In genomic region chr14:22055630-22056029, GRCm38 (mm10) we compare ENCODE assay signal across 10 mouse cellular contexts. TPM values are rescaled to one million over a fixed set of nuclear protein-coding genes. Genes with fewer than 3 reads are reported as not detected.
A peak's percentile ranks its signal among the peaks of the same experiment; 100 is the strongest.
DNase-seq lines count a peak whose midpoint lies in the region; ATAC-seq and TF ChIP-seq lines count a peak whose summit lies in the region.
"Had no signal": no experiment of that assay in that cellular context is flagged by ENCODE, and none has a peak within 500 bp of the region (broad histone marks: within the 10 kb centered on the region; RNA-seq: fewer than 3 reads in every experiment).

No protein-coding gene starts in this region.

- no peaks in the 10 kb centered on the region for H3K4me1 ChIP-seq in kidney, adult 2 months (ENCODE audit: control insufficient read depth, insufficient read depth, low read length)
- peaks cover 16% of the 10 kb centered on the region for H3K4me1 ChIP-seq in liver, embryonic 15.5 days (replicated peaks)
- peaks cover 5% of the 10 kb centered on the region for H3K4me1 ChIP-seq in forebrain, embryonic 15.5 days

- H3K36me3 ChIP-seq in kidney, adult 2 months (ENCODE audit: control insufficient read depth, insufficient read depth, low read length): no peaks in the 10 kb centered on the region
- H3K36me3 ChIP-seq in liver, embryonic 15.5 days (replicated peaks): no peaks in the 10 kb centered on the region
- no peaks in the 10 kb centered on the region for H3K36me3 ChIP-seq in forebrain, embryonic 15.5 days

- H3K27me3 ChIP-seq in kidney, adult 2 months (replicated peaks; ENCODE audit: control insufficient read depth, insufficient read depth, low read length): no peaks in the 10 kb centered on the region
- H3K27me3 ChIP-seq in liver, embryonic 15.5 days: no peaks in the 10 kb centered on the region
- H3K27me3 ChIP-seq in forebrain, embryonic 15.5 days: 0 out of 2 replicates have a peak, but pooled peaks cover 6% of the 10 kb centered on the region
- H3K27me3 ChIP-seq: CH12.LX had no signal

- H3K9me3 ChIP-seq in liver, embryonic 15.5 days (replicated peaks): no peaks in the 10 kb centered on the region
- H3K9me3 ChIP-seq in forebrain, embryonic 15.5 days: no peaks in the 10 kb centered on the region

- TF ChIP-seq POLR2A in kidney, adult 2 months (IDR thresholded peaks at IDR 0.05; ENCODE audit: low read depth, low read length): no peak

- peak; percentile 6 for DNase-seq in ovary, adult 18-20 months (ENCODE audit: low spot score)
- no peak for DNase-seq in ovary, postnatal 36 days (ENCODE audit: low spot score)
- DNase-seq in kidney, adult 2 months: peak; percentile 48
- no peak for DNase-seq in adrenal gland, adult (ENCODE audit: inconsistent age in 2 of 2, low spot score in 1 of 2)
- DNase-seq: cerebellum, postnatal 10 days had no signal

- 56% methylated on average over 8 of the region's 8 CpGs for WGBS in kidney, adult 2 months
- 62% methylated on average over 8 of the region's 8 CpGs for WGBS in liver, embryonic 15.5 days (ENCODE audit: insufficient replicate concordance)
- WGBS in forebrain, embryonic 15.5 days: 86% methylated on average over 8 of the region's 8 CpGs

- no peak for ATAC-seq in liver, embryonic 15.5 days (ENCODE audit: insufficient read depth)
- no peak for ATAC-seq in forebrain, embryonic 15.5 days (replicated peaks)
- no peak for ATAC-seq in CD4-positive, CD25-positive, alpha-beta regulatory T cell, adult 4 months

- no peak overlapping the region for H3K4me3 ChIP-seq in kidney, adult 2 months (ENCODE audit: insufficient read depth, low read depth, low read length)
- H3K4me3 ChIP-seq in liver, embryonic 15.5 days (replicated peaks): no peak overlapping the region
- no peak overlapping the region for H3K4me3 ChIP-seq in forebrain, embryonic 15.5 days

- no peak overlapping the region for H3K27ac ChIP-seq in kidney, adult 2 months (ENCODE audit: insufficient read depth, low read depth, low read length)
- H3K27ac ChIP-seq in liver, embryonic 15.5 days (replicated peaks): peak overlapping the region; percentile 26; the same call in 1 of the 2 replicates
- H3K27ac ChIP-seq in forebrain, embryonic 15.5 days (replicated peaks): no peak overlapping the region
- H3K27ac ChIP-seq: macrophage had no signal

- no peak overlapping the region for H3K4me2 ChIP-seq in liver, embryonic 15.5 days
- no peak overlapping the region for H3K4me2 ChIP-seq in forebrain, embryonic 15.5 days (replicated peaks)

- H3K9ac ChIP-seq in liver, embryonic 15.5 days: no peak overlapping the region
- H3K9ac ChIP-seq in forebrain, embryonic 15.5 days (replicated peaks): no peak overlapping the region

- no peak for TF ChIP-seq CTCF in kidney, adult 2 months (conservative IDR thresholded peaks at IDR 0.05; ENCODE audit: insufficient read depth, insufficient read length, low read depth, low read length)

RNA-seq across cellular contexts. Expression of gene Lrmda, which starts 36.1 kb away (rescaled TPM):
- polyA plus RNA-seq in kidney, adult 2 months (2012; rRNA removed): 3.3 TPM in 2 replicates
- polyA plus RNA-seq in liver, embryonic 15.5 days (2015; fragmentation: Nextera tagmentation; extraction: Ambion mirVana): 0.13 and 0.28 TPM in 2 replicates
- 0.15 TPM in 1 of 2 replicates, not detected in the other for polyA plus RNA-seq in forebrain, embryonic 15.5 days (2015; fragmentation: Nextera tagmentation; extraction: Ambion mirVana)
- not detected for polyA plus RNA-seq in CD4-positive, CD25-positive, alpha-beta regulatory T cell, adult 4 months (2017; shearing (Covaris generic))

Comparison
In these comparisons a context has a peak if more than half of its experiments do, and no peak if none do; other contexts are left out.
1. DNase-seq: peak in ovary, adult 18-20 months (single experiment) and kidney, adult 2 months (single experiment); none in ovary, postnatal 36 days (single experiment) and adrenal gland, adult (0 of 2).